Mouse (Mus musculus) cerebellum, adult 9-11 months (tissue): ENCODE measurements around the gene Cfl2.

Source experiments
- DNase-seq: peaks from one replicate; pipeline ENCODE4 v3.0.0; 2022

Gene Cfl2

GRCm38 (mm10) chr12:54828043-54828442 lies 34.6 kb downstream of the Cfl2 start:
- no peak for DNase-seq

- no peak for DNase-seq
Measured at GRCm38 (mm10) chr12:54825202-54825601, 37.5 kb downstream of the Cfl2 start.

- DNase-seq: no peak
Measured at GRCm38 (mm10) chr12:54822836-54823426, 39.7 kb downstream of the Cfl2 start.

DNA sequence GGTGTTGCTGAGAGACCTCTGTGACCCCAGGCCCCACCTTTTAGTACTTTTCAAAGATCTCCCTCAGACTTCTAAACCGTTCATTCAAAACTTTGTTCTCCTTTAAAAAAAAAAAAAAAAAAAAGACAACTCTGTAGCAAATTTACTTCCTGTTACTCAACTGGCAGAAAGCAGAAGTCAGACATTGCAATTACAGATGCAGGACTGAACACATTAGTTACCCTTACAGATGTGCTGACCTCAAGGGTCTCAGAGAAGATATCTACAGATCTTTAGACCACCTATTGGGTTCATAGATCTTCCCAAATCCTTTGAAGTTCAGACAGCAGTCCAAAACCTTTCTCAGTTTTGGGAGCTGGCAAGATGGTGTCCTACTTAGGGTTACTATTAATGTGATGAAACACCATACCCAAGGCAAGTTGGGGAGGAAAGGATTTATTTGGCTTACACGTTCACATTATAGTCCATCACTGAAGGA lies 42.0 kb downstream of the Cfl2 start:
- DNase-seq: no peak

- DNase-seq: no peak
Measured at GRCm38 (mm10) chr12:54819181-54819935, 43.3 kb downstream of the Cfl2 start.

DNA sequence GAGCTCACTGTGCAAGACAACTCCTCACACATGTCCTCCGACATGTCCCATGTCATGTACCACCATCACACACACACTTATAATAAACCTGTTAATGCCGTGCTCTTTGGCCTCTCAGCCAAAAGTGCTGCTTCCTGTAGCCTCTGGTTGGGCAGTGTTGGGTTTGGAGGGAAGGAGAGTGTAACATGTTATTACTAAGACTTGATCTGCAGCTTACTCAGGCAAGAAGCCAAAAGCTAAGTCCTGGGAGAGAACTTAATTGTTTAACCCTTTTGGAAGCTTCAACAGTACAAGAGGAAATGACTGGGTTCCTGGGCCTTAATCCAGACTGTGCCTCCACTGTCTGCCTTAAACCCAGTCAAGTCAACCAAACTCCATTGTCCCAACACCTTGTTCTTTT lies 52.5 kb downstream of the Cfl2 start:
- DNase-seq: no peak
